Mouse (Mus musculus): ENCODE data around the gene Rps23. TPM values are rescaled to one million over a fixed set of nuclear protein-coding genes. Genes with fewer than 3 reads are reported as not detected.

Rps23 gene
- polyA plus RNA-seq (2014; fragmentation: Illumina TruSeq; extraction: RNeasy Lipid Tissue Mini Kit (QIAGEN cat#74804); ENCODE audit: low read depth, low replicate concordance), result 1,248 TPM

DNA sequence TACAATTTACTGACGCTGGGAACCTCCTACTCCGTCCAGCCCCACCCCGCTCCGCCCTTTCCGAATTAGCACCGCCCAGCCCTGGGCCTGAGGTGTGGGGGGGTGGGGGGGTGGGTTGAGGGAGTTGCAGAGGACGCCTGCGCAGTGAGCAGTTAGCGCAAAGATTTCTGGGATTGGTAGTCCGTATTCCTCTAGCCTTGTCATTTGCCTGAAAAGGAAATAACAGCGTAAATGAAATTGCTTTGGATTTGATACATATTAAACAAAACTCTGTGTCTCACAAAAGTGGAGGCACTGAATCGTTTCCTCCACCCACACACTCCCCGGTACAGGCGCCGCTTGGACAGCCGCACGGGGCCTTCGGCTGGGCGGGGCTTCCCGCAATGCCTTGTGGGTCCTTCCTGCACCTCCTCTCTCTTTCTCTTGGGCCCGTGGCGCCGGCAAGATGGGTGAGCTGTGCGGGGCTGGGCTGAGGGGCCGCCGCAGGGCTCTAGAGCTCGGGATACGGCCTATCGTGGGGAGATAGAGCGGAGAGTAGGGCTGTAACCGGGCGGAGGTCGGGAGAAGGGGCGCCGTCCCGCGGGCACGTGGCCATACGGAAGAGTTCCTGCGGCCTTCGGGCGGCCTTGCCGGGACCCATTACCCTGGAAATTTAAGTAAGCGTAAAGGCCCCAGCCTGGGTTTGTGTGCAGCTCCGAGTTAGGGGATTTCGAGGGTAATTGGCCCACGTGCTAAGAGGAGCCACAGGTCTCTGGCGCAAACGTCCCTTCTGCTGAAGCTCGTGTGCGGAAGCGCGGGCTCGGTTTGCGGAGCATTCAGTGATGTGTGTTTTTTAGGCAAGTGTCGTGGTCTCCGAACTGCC, at the start of gene Rps23:
TSS of gene Rps23 (plus strand) at position 208 of the 862 bp plus-strand sequence.

DNA sequence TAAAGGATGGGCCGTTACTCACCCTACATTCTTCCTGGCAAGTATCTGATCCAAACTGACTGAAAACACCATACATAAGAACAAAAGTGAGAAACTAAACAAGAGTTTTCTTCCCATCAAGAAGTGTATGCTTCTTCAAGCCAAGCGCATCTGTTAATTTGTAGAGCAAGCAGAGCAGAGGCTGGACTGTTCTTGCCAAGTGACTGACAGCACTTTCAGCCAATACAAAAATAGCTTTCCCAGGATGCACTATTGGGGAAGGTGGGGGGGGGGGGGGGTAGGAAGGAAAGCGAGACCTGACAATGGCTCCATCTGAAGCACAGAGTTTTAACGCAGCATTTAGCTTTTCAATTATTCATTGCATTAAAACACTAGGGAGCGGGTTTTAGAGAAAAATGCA, 17.6 kb upstream of the Rps23 start, which contains the start of gene Atp6ap1l:
TSS of gene Atp6ap1l (minus strand) at position 180 of the 400 bp plus-strand sequence.

Other genes with a start within 250 kb of the Rps23 start
- gene Atp6ap1l, start 17.6 kb upstream of the Rps23 start, polyA plus RNA-seq (2014; fragmentation: Illumina TruSeq; extraction: RNeasy Lipid Tissue Mini Kit (QIAGEN cat#74804); ENCODE audit: low read depth, low replicate concordance), result not detected